Mouse (Mus musculus): Measurements from ENCODE around the gene Misp. TPM values are rescaled to one million over a fixed set of nuclear protein-coding genes. Genes with fewer than 3 reads are reported as not detected.
A peak's percentile ranks its signal among the peaks of the same experiment; 100 is the strongest.

Gene Misp
- polyA plus RNA-seq, 1 experiment = 1.1 TPM

DNA sequence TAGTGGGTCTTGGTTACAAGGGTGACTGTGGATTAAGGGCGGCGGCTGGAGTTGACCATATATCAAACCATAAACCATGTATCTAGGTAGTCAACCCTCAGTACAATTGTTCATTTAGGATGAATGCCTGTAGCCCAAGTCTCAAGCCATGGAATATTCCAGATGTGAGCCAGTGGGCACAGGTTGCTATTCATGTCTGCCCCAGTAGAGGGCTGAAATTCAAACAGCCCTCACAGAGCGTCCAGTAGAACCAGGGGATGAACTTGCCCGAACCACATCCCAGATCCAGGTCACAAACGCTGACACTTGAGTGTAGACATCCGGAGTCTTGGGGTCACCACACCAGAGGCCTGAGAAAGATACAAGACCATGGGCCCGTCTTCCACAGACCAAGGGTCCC, 37.7 kb upstream of the Misp start:
- TF ChIP-seq POLR2A (IDR thresholded peaks at IDR 0.05; ENCODE audit: borderline replicate concordance, extremely low read depth, insufficient read depth, insufficient read length, poor library complexity, severe bottlenecking) = no peak
- peak; percentile 27; the same call in 1 of the 2 replicates for TF ChIP-seq CTCF (IDR thresholded peaks at IDR 0.05; ENCODE audit: borderline replicate concordance, extremely low read depth, insufficient read depth, insufficient read length)
- DNase-seq (ENCODE audit: low read depth) = no peak

DNA sequence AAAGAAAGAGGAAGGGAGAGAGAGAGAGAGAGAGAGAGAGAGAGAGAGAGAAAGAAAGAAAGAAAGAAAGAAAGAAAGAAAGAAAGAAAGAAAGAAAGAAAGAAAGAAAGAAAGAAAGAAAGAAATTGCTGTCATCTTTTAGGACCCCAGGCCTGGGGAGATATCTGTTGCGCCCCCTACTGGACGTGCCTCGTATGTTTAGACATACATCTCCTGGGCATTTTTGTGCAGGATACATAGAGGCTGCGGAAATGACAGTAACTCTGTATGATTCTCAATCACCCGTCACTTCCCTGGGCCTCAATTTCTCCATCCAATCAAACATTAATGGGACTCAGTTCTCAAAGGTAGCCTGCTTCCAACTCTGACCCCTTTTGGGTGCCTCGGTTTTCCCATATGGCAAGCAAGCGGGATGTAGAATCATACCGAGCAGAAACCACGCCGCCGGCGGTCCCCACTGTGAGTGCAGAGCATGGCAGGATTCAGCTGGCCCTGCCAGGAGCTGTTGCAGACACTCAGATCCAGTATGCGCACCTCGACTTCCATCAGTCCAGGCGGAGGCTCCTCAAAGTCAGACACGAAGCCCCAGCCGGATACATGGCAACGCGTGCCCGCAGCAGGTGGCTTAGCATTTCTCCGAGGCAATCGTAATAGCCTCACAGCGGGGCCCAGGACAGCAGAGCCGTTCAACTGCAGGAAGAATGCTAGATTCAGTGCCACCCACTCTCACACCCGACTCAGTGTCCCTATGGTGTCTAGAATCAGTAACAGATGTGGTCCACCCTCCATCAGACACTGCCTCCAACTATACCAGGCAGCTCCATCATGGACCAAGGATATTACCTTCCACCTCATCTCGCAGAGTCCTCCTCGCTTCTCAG, 36.6 kb upstream of the Misp start:
- TF ChIP-seq POLR2A (IDR thresholded peaks at IDR 0.05; ENCODE audit: borderline replicate concordance, extremely low read depth, insufficient read depth, insufficient read length, poor library complexity, severe bottlenecking) (no peak), CTCF (IDR thresholded peaks at IDR 0.05; ENCODE audit: borderline replicate concordance, extremely low read depth, insufficient read depth, insufficient read length) (peak; percentile 58; the same call in 1 of the 2 replicates)
- no peak for DNase-seq (ENCODE audit: low read depth)

GRCm38 (mm10) chr10:79788386-79789158, 32.2 kb upstream of the Misp start:
- TF ChIP-seq CTCF (IDR thresholded peaks at IDR 0.05; ENCODE audit: borderline replicate concordance, extremely low read depth, insufficient read depth, insufficient read length) (peak; percentile 89; the same call in 1 of the 2 replicates), POLR2A (IDR thresholded peaks at IDR 0.05; ENCODE audit: borderline replicate concordance, extremely low read depth, insufficient read depth, insufficient read length, poor library complexity, severe bottlenecking) (no peak)

GRCm38 (mm10) chr10:79789581-79789980, 31.2 kb upstream of the Misp start:
- DNase-seq (ENCODE audit: low read depth) = no peak

More at GRCm38 (mm10) chr10:79788386-79789158, 32.2 kb upstream of the Misp start:
- peak; percentile 84 for DNase-seq (ENCODE audit: low read depth)

DNA sequence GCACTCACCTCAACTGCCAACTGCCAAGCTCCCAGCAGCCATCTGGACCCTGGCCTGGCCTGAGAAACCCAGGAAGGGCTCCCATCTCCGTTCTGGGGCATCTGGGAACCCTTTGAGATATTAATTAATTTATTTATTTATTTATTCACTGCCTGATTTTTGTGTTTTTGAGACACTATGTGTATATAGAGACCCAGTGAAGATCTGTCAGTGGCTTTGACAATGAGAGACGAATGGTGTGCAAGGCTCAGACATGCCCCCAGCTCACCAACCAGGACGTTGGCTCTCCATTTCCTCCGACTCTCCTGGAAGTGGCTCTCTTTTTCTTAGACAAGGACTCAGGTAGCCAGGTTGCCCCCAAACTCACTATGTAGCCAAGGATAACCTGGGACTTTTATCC, 29.9 kb upstream of the Misp start, which contains the start of gene Prss57:
Gene Prss57 (minus strand): TSS at position 101 of the 400 bp plus-strand sequence.
- no peak for DNase-seq (ENCODE audit: low read depth)
- no peak for TF ChIP-seq CTCF (IDR thresholded peaks at IDR 0.05; ENCODE audit: borderline replicate concordance, extremely low read depth, insufficient read depth, insufficient read length)
- TF ChIP-seq POLR2A (IDR thresholded peaks at IDR 0.05; ENCODE audit: borderline replicate concordance, extremely low read depth, insufficient read depth, insufficient read length, poor library complexity, severe bottlenecking) = no peak

More at GRCm38 (mm10) chr10:79789581-79789980, 31.2 kb upstream of the Misp start:
- TF ChIP-seq CTCF (IDR thresholded peaks at IDR 0.05; ENCODE audit: borderline replicate concordance, extremely low read depth, insufficient read depth, insufficient read length) = no peak
- no peak for TF ChIP-seq POLR2A (IDR thresholded peaks at IDR 0.05; ENCODE audit: borderline replicate concordance, extremely low read depth, insufficient read depth, insufficient read length, poor library complexity, severe bottlenecking)

GRCm38 (mm10) chr10:79792339-79793040, 28.3 kb upstream of the Misp start:
- no peak for DNase-seq (ENCODE audit: low read depth)

GRCm38 (mm10) chr10:79793051-79793737, 27.6 kb upstream of the Misp start, which contains the start of gene Palm:
Gene Palm, plus strand, starts transcription at chr10:79793572.
- peak; percentile 84 for DNase-seq (ENCODE audit: low read depth)
- TF ChIP-seq POLR2A (IDR thresholded peaks at IDR 0.05; ENCODE audit: borderline replicate concordance, extremely low read depth, insufficient read depth, insufficient read length, poor library complexity, severe bottlenecking) (peak; percentile 96), CTCF (IDR thresholded peaks at IDR 0.05; ENCODE audit: borderline replicate concordance, extremely low read depth, insufficient read depth, insufficient read length) (peak; percentile 85)

More at GRCm38 (mm10) chr10:79792339-79793040, 28.3 kb upstream of the Misp start:
- no peak for TF ChIP-seq POLR2A (IDR thresholded peaks at IDR 0.05; ENCODE audit: borderline replicate concordance, extremely low read depth, insufficient read depth, insufficient read length, poor library complexity, severe bottlenecking)
- TF ChIP-seq CTCF (IDR thresholded peaks at IDR 0.05; ENCODE audit: borderline replicate concordance, extremely low read depth, insufficient read depth, insufficient read length) = no peak

- DNase-seq (ENCODE audit: low read depth) = peak; percentile 83
- TF ChIP-seq POLR2A (IDR thresholded peaks at IDR 0.05; ENCODE audit: borderline replicate concordance, extremely low read depth, insufficient read depth, insufficient read length, poor library complexity, severe bottlenecking) = no peak
- 0 out of 2 replicates have a peak, but pooled peaks have one; percentile 3 for TF ChIP-seq CTCF (IDR thresholded peaks at IDR 0.05; ENCODE audit: borderline replicate concordance, extremely low read depth, insufficient read depth, insufficient read length)
These were observed 26.9 kb upstream of the Misp start for GRCm38 (mm10) chr10:79793738-79794490.

DNA sequence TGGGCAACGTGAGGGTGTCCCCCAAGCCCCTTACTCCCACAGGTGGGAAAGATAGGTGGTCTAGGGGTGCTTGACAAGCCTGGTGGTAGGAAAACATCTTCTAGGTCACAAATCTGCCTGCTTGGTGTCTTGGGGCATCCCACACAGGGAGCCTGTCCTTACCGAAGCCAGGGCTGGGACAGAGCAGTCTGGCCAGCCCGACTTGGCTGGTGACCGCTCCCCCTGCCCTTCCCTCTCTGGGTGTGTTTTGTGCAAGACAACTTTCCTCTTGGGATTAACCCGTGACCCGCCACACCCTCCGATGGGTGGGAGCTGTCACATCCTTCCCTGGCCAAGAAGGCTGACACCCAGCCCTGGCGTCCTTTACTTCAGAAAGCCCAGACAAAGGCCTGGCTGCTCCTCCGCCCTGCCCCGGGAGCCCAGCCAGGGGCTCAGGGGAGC, 26.3 kb upstream of the Misp start:
- peak; percentile 58 for DNase-seq (ENCODE audit: low read depth)
- TF ChIP-seq POLR2A (IDR thresholded peaks at IDR 0.05; ENCODE audit: borderline replicate concordance, extremely low read depth, insufficient read depth, insufficient read length, poor library complexity, severe bottlenecking) (no peak), CTCF (IDR thresholded peaks at IDR 0.05; ENCODE audit: borderline replicate concordance, extremely low read depth, insufficient read depth, insufficient read length) (no peak)

All from brain, embryonic 14.5 days (tissue).